Mouse (Mus musculus): ENCODE results near the gene Galnt16. TPM values are rescaled to one million over a fixed set of nuclear protein-coding genes. Genes with fewer than 3 reads are reported as not detected.

The Galnt16 gene
- 4.0 TPM for polyA plus RNA-seq (2014; fragmentation: Illumina TruSeq; extraction: RNeasy Lipid Tissue Mini Kit (QIAGEN cat#74804); ENCODE audit: low read depth, low replicate concordance)

DNA sequence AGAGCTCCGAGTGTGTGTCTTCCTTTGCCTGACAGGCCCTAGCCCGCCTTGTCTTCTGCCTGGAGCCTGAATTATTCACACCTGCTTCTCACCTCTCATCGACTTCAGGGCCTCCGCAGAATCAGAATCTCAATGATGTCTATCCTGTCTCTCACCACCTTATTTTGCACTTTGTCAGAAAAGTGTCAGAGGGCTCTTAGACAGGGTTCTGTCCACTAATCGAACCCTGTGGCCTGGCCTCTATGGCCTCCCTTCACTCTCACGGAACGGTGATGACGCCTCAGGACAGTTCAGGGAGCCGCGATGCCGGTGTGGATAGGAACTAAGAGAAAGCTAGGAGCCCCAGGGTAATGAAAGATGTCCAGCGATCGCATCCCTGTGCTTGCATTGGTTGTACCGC is at the start of gene Galnt16:
Gene Galnt16 (plus strand): TSS at position 301 of the 400 bp plus-strand sequence.

DNA sequence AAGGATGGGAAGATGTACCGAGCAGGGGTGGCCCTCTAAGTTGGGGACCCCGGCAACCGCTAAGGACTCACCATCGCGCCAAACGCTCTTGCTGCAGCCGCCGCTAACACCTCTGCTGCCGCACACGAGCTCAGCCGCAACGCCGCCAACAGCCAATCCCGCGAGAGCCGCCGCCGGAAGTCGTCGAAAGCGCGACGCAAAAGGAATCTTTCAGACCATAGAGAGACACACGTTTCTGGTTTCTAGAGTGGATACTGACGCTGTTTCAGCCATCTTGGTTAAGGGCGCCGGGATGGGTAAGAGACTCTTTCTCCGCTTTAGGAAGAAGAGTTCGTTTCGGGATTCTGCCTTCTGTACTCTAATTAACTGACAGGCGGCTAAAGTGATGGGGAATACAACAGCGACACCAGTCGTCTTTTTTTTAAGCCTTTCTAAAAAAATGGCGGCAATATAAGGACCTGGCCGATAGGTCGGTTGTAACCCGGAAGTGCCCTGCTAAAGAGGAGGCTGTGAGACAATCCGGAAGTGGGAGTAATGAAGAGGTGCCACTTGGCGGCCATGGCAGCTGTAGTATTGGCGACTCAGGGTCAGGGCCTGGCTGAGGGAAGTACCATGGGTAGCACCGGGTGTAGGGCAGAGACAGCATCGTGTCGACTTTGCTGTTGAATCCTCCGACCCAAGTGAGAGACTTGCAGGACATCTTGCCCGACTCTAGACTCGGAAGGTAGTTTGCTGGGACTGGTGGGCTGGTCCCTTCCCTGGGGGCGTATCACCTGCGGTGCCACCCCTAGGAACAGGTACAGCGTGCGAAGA is 125.8 kb downstream of the Galnt16 start, which contains the start of the genes Slc39a9 and Erh:
Gene Slc39a9 (plus strand): TSS at position 191 of the 813 bp plus-strand sequence.
Gene Erh (minus strand): TSS at position 649 of the 813 bp plus-strand sequence.

Other genes starting within 250 kb of the Galnt16 start
- 33.2 TPM for gene Dcaf5, start 81.7 kb upstream of the Galnt16 start, polyA plus RNA-seq (2014; fragmentation: Illumina TruSeq; extraction: RNeasy Lipid Tissue Mini Kit (QIAGEN cat#74804); ENCODE audit: low read depth, low replicate concordance)
- gene Exd2, start 55.2 kb upstream of the Galnt16 start, polyA plus RNA-seq (2014; fragmentation: Illumina TruSeq; extraction: RNeasy Lipid Tissue Mini Kit (QIAGEN cat#74804); ENCODE audit: low read depth, low replicate concordance), result 23.7 TPM
- 65.2 TPM for gene Slc39a9, start 125.6 kb downstream of the Galnt16 start, polyA plus RNA-seq (2014; fragmentation: Illumina TruSeq; extraction: RNeasy Lipid Tissue Mini Kit (QIAGEN cat#74804); ENCODE audit: low read depth, low replicate concordance)
- gene Erh, start 126.1 kb downstream of the Galnt16 start, polyA plus RNA-seq (2014; fragmentation: Illumina TruSeq; extraction: RNeasy Lipid Tissue Mini Kit (QIAGEN cat#74804); ENCODE audit: low read depth, low replicate concordance), result 30.6 TPM
- not detected for gene Plekhd1, start 174.3 kb downstream of the Galnt16 start, polyA plus RNA-seq (2014; fragmentation: Illumina TruSeq; extraction: RNeasy Lipid Tissue Mini Kit (QIAGEN cat#74804); ENCODE audit: low read depth, low replicate concordance)
- not detected for gene Ccdc177, start 242.4 kb downstream of the Galnt16 start, polyA plus RNA-seq (2014; fragmentation: Illumina TruSeq; extraction: RNeasy Lipid Tissue Mini Kit (QIAGEN cat#74804); ENCODE audit: low read depth, low replicate concordance)